Mouse (Mus musculus): ENCODE data around the gene Gm10647.
"Not testable (repeated sequence)": the region's sequence is repeated elsewhere in the genome, so short reads cannot be mapped to it uniquely, and the experiment has no call there.

Gene Gm10647

GRCm38 (mm10) chr9:66796739-66797138 is at the start of gene Gm10647:
Gene Gm10647, plus strand, starts transcription at chr9:66797039.
- in situ Hi-C loops (cut with MboI, MseI) = no loop called here

DNA sequence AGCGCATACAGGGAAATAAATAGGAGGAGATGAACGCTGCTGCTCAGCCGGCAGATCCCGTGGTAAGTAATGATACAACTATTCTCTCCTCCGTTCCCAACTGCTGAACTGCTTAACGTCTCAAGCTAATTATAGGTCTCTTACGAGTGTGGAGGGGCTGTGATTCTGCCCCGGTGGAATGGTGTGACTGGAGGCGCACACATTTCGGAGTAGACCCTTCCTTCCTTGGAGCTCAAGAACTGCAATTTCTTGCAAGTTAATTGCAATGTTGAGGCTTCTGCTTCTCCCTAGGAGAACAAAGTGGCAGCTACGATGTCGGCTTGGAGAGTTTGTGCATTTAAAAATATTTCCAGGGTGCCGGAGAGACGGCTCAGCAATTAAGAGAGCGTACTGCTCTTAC is 48.4 kb upstream of the Gm10647 start:
- in situ Hi-C loops (cut with MboI, MseI) = no loop called here

- in situ Hi-C loops (cut with MboI, MseI) = no loop called here
Measured at GRCm38 (mm10) chr9:66752849-66753248, 44.0 kb upstream of the Gm10647 start.

DNA sequence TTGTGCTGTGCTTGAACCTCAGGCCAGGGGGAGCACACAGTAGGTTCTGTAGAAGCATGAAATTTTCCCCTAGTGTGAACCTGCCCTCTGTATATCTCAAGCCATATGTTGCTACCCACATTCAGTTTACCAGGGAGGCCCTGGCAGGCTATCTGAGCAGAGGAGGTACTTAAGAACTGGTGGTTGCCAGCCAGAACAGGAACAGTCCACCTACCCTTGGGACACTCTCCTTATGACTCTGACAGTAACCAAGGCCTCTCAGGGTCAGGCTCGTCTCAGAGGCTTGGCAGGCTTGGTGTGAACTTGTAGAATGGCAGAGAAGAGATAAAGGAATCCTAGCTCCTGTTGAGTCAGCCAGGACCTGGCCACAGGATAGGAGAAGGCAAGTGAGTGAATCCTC is 35.8 kb upstream of the Gm10647 start:
- in situ Hi-C loops (cut with MboI, MseI) = no loop called here

GRCm38 (mm10) chr9:66768721-66769120 is 28.1 kb upstream of the Gm10647 start:
- in situ Hi-C loops (cut with MboI, MseI) = no loop called here

DNA sequence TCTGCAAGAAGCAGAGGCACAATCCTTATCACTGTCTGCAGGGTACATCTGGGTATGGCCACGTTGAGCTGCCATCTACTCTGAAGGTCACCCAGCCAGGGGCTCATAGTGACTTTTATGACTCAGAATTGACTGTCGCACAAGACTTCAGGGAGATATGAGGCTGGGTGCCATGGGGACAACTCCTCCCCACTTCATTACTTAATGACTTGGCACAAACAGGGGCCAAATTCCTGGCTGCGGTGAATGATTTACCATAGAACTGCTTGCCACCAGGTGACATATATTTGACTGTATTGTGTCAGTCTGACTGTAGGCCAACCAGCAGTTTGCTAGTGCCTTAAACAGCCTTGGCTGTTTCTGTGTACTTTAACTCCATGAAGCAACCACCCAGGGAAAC is 27.6 kb upstream of the Gm10647 start:
- in situ Hi-C loops (cut with MboI, MseI) = no loop called here

GRCm38 (mm10) chr9:66770701-66771100 is 26.1 kb upstream of the Gm10647 start:
- in situ Hi-C loops (cut with MboI, MseI) = no loop called here

DNA sequence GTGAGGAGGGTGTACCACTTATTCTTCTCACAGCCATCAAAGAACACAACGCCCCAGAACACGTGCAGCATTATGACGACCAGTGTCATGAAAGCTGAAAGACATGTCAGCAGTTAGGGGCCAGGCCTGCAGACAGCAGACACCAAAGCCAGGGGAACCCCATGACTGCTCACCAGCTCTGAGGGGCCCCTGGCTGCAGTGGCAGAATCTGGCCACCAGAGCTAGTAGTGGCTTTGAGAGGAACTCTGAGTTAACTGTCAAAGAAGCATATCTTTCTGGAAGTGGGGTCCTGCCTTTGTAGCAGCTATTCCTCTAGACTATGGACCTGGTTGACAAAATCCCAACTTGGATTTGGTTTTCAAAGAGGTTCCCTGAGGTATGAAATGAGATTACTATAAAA is 12.3 kb upstream of the Gm10647 start:
- in situ Hi-C loops (cut with MboI, MseI) = loop anchor here (5.0 to 10.0 kb wide), 2 partner anchors 38 to 140 kb away; no protein-coding TSS in a partner anchor

DNA sequence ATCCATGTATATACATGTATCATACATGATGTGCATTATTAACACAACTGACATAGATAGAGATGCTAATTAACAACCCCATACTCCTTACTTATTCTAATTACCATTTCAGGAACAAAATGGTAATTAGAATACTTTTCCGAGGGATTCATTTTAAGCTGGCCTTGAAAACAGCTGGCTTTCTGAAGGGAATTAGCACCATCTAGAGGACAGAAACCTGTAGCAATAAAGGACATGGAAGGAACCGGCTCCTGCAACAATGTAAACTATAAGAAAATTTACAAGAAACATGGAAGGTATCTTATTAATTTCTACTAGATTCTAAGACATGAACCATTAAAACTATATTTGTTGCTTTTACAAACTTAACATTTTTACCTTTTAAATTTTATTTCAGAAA is 9.0 kb upstream of the Gm10647 start:
- in situ Hi-C loops (cut with MboI, MseI) = loop anchor here (5.0 to 10.0 kb wide), 2 partner anchors 61 to 143 kb away; no protein-coding TSS in a partner anchor

DNA sequence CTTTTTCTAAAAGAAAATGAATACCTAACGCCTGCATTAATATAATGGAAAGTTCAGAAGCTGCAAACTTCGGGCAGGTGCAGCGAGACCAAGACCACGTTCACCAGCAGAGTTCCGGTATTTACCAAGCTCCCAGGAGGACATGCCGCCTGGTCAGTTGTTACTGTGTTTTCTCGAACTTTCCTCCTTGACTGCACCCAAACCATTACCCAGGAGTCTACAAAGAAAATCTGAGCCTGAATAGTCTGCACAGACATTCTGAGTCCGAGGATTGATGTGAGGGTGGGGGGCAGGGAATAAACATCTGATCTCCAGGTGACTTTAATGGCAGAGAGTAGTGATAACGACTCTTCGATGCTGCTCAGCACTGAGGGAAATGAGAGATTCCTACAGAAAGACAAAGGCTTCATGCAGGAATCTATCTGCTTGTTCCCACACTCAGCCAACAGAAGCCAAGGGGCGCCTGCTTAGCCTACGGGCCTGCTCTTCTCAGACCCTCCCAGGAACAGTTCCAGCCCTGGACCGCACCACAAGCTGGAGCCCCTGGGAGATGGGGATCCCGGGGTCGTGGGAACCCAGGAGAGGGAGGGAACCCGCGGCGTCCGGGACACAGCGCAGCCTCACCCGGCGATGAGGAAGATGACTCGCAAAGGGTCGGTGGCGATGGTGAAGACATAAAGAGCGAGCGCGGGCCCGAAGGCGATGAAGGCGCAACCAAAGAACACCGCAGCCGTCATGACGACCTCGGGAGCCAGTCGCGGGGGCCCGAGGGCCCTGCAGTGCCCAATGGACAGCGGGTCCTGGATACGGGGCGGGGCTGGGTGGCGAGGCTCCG is 2.0 kb upstream of the Gm10647 start:
- in situ Hi-C loops (cut with MboI, MseI) = no loop called here

- in situ Hi-C loops (cut with MboI, MseI) = no loop called here
Measured at GRCm38 (mm10) chr9:66795464-66796324, 1.1 kb upstream of the Gm10647 start, which contains the start of gene Aph1b. Gene Aph1b, minus strand, starts transcription at chr9:66795490.

GRCm38 (mm10) chr9:66801947-66802346 is 5.1 kb downstream of the Gm10647 start:
- in situ Hi-C loops (cut with MboI, MseI) = no loop called here

GRCm38 (mm10) chr9:66805951-66806350 is 9.1 kb downstream of the Gm10647 start:
- in situ Hi-C loops (cut with MboI, MseI) = not testable (repeated sequence)

DNA sequence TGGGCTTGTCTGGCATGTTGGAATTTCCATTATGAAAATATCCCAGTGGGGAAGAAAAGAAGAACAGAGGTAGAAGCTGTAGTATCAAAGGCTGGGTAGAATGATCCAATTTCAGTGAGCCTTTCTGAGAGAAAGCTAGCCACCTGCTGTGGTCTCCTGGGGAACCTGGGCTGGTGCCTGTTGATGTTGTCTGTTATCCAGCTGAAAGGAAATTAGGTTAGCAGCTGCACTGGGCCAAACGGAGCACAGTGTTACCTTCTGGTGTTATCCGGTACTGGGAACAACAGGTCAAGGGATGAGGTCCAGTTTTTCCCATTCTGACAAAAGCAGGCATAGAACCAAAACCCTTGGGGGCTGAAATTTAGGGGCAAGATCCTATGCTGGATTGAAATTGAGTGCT is 16.6 kb downstream of the Gm10647 start:
- in situ Hi-C loops (cut with MboI, MseI) = no loop called here

DNA sequence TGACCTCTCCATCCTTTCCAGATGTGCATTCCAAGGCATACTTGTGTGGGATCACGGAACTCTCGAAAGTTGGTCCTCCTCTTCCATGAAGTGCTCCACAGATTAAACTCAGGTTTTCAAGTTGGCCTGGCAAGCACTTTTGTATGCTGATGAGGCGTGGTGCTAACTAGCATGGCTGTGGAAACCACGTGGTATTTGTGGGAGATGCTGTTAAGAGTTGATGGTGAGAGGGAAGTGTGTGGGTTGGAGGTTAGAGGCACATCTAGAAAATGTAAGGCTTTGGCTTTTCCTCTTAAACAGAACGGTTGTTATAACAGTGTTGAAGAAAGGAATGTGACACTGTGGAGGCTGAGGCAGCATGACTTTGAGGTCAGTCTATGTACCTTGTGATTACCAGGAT is 24.2 kb downstream of the Gm10647 start:
- in situ Hi-C loops (cut with MboI, MseI) = loop anchor here (5.0 kb wide), 1 partner anchor 39 kb away; no protein-coding TSS in a partner anchor

DNA sequence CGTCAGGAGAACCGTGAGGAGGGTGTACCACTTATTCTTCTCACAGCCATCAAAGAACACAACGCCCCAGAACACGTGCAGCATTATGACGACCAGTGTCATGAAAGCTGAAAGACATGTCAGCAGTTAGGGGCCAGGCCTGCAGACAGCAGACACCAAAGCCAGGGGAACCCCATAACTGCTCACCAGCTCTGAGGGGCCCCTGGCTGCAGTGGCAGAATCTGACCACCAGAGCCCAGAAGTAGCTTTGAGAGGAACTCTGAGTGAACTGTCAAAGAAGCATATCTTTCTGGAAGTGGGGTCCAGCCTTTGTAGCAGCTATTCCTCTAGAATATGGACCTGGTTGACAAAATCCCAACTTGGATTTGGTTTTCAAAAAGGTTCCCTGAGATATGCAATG is 25.4 kb downstream of the Gm10647 start:
- in situ Hi-C loops (cut with MboI, MseI) = loop anchor here (5.0 kb wide), 1 partner anchor 40 kb away; no protein-coding TSS in a partner anchor

GRCm38 (mm10) chr9:66825990-66826389 is 29.2 kb downstream of the Gm10647 start:
- in situ Hi-C loops (cut with MboI, MseI) = no loop called here

GRCm38 (mm10) chr9:66832366-66832908 is 35.6 kb downstream of the Gm10647 start:
- in situ Hi-C loops (cut with MboI, MseI) = no loop called here

DNA sequence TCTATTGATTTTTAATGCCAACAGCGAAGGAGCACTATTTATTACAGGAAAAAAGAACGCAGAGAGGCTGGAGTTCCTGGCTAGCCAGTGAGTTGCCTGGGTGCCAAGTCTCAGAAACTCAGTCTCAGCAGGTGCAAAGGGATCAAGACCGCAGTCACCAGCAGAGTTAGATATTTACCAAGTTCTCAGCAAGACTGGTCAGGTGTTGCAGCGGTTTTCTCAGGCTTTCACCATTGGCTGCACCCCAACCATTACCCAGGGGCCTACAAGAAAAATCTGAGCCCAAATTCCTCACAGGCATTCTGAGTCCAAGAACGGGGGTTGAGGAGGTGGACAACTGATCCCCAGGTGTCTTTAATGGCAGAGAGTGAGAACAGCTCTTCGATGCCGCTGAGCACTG is 37.0 kb downstream of the Gm10647 start:
- in situ Hi-C loops (cut with MboI, MseI) = no loop called here

DNA sequence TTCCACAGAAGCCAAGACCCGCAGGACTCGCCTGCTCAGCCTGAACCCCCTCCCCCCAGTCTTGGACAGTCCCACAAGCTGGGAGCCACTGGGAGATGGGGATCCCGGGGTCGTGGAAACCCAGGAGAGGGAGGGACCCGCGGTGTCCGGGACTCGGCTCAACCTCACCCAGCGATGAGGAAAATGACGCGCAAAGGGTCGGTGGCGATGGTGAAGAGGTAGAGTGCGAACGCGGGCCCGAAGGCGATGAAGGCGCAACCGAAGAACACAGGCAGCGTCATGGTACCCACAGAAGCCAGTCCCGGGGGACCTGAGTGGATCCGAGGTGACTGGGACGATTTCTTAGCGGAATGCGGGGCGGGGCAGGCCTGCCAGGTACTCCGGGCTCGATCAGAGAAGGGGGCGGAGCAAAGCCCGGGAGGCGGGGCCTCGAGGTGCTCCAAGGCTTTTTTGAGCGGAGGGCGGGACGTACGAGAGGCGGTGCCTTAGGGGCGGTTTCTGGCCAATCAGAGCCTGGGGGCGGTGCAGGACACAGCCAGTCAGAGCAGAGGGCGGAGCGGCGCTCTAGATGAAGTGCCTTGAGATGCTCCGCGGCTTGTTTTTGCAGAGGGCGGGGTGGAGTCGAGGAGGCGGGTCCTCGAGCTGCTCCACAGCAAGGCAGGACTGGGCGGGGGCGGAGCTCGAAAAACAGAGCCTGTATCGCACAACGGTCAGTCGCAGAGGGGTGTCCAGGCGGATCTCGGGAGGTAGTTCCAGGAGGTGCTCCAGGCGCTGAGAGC is 37.7 kb downstream of the Gm10647 start, which contains the start of gene Aph1c:
Aph1c (minus strand) TSS at position 409 of the 779 bp plus-strand sequence.
- in situ Hi-C loops (cut with MboI, MseI) = loop anchor here (5.0 kb wide), 1 partner anchor 98 kb away; no protein-coding TSS in a partner anchor

GRCm38 (mm10) chr9:66835097-66835480 is 38.2 kb downstream of the Gm10647 start:
- in situ Hi-C loops (cut with MboI, MseI) = loop anchor here (5.0 kb wide), 1 partner anchor 97 kb away; no protein-coding TSS in a partner anchor

Measured in T-helper 2 cell (primary cell).